Mouse (Mus musculus) bone marrow, adult 2 months (tissue): ENCODE measurements around the gene Prpf40b.

Source experiments
- CTCF ChIP-seq: fragments of 200-500 bp; IDR thresholded peaks from 2 replicates; pipeline ENCODE4 v1.5.1; 2011; ENCODE audit warnings: low read length, control low read depth; ENCODE audit not compliant: control insufficient read depth, insufficient read depth
- POLR2A ChIP-seq: fragments of 200-500 bp; IDR thresholded peaks from 2 replicates; pipeline ENCODE4 v1.6.1; 2011; ENCODE audit warnings: low read depth, mild to moderate bottlenecking, control low read depth, low read length, borderline replicate concordance; ENCODE audit not compliant: control insufficient read depth

DNA sequence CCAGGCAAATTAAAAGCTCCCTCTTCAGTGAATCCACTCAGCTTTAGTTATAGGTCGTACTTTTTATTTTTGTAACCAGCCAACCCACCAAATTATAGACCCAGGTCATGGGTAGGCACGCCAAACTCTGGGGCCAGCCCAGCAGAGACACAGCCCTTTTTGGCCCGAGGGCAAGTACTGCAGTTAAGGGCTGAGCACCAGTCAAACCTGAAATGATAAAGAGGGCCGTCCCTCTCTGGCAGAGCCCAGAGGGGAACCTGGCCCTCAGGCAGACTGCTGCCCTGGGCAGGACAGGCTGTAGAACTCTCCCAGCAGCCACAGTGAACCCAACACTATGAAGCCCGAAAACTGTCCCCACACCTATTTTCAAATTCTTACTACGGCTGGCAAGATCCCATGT is 61.6 kb downstream of the Prpf40b start:
- TF ChIP-seq POLR2A (no peak), CTCF (no peak)
